Mouse (Mus musculus): ENCODE measurements at regions not wholly inside any gene's neighbourhood (a gene's known extent, or its start where the extent isn't known, plus 50 kb on each side); places are given as distances from the start of the nearest gene placed in this dataset.

DNA sequence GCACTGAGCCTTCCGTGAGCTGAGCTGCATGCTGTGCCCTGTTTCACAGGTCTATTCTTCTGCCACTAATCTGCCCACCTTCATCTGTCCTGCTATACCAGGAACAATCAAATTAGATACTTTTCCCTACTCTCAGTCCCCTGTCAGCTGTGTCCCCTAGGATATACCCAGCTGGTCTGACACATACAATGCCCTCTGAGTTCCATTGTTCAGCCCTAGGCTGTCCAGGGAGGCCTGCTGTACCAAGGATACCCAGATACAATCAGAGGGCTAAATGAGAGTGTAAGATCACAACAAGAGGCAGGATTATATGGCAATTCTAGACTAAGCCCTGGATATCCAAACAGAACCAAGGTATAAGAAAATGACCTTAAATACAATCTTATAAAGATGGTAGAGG is 487.6 kb upstream of the Dab2 start:
- H3K27ac ChIP-seq (ENCODE audit: insufficient read depth, low read depth): no peak overlapping the region
- no peaks in the 10 kb centered on the region for H3K79me2 ChIP-seq (replicated peaks; ENCODE audit: control insufficient read depth, extremely low read depth, insufficient read depth, poor library complexity, severe bottlenecking)
- no peak for DNase-seq (ENCODE audit: extremely low read depth)
- H3K27me3 ChIP-seq (replicated peaks): no peaks in the 10 kb centered on the region
- dilution Hi-C loops (cut with MboI; ENCODE audit: extremely low pct_ligation_motif_present, extremely low pct_unique_long_range_greater_than_20kb, low sequenced_read_pairs): no loop called here
- no peaks in the 10 kb centered on the region for H3K36me3 ChIP-seq (replicated peaks in 1 of 2; ENCODE audit: control insufficient read depth in 1 of 2, insufficient read depth in 1 of 2, low read length in 1 of 2)
- H3K9ac ChIP-seq (ENCODE audit: insufficient read depth, low read depth): no peak overlapping the region
- no peak overlapping the region for H3K4me3 ChIP-seq (replicated peaks in 1 of 3; ENCODE audit: low read depth in 2 of 3, low read length in 2 of 3, poor library complexity in 1 of 3)
- no peaks in the 10 kb centered on the region for H3K9me3 ChIP-seq (replicated peaks; ENCODE audit: low read length)
- TF ChIP-seq MAX (IDR thresholded peaks at IDR 0.05; ENCODE audit: low read length) (no peak), PAX5 (IDR thresholded peaks at IDR 0.05; ENCODE audit: low read length) (no peak), MAZ (IDR thresholded peaks at IDR 0.05; ENCODE audit: low read depth, low read length) (no peak), ZKSCAN1 (IDR thresholded peaks at IDR 0.05; ENCODE audit: borderline replicate concordance, low read depth, low read length) (no peak), ETS1 (conservative IDR thresholded peaks at IDR 0.05; ENCODE audit: low read depth, low read length) (no peak), ELF1 (IDR thresholded peaks at IDR 0.05; ENCODE audit: low read depth, low read length) (no peak), UBTF (IDR thresholded peaks at IDR 0.05; ENCODE audit: low read depth, low read length) (no peak), MYC (IDR thresholded peaks at IDR 0.05; ENCODE audit: low read depth, low read length) (no peak), TBP (conservative IDR thresholded peaks at IDR 0.05; ENCODE audit: low read depth, low read length) (no peak)
- no peak overlapping the region for H3K4me2 ChIP-seq (ENCODE audit: insufficient read depth, low read depth, poor library complexity, severe bottlenecking)
- in situ Hi-C loops (cut with MboI; ENCODE audit: low pct_ligation_motif_present, low pct_unique_long_range_greater_than_20kb, low sequenced_read_pairs): no loop called here
- H3K4me1 ChIP-seq (ENCODE audit: control insufficient read depth in 1 of 2, insufficient read depth in 2 of 2): no peaks in the 10 kb centered on the region

DNA sequence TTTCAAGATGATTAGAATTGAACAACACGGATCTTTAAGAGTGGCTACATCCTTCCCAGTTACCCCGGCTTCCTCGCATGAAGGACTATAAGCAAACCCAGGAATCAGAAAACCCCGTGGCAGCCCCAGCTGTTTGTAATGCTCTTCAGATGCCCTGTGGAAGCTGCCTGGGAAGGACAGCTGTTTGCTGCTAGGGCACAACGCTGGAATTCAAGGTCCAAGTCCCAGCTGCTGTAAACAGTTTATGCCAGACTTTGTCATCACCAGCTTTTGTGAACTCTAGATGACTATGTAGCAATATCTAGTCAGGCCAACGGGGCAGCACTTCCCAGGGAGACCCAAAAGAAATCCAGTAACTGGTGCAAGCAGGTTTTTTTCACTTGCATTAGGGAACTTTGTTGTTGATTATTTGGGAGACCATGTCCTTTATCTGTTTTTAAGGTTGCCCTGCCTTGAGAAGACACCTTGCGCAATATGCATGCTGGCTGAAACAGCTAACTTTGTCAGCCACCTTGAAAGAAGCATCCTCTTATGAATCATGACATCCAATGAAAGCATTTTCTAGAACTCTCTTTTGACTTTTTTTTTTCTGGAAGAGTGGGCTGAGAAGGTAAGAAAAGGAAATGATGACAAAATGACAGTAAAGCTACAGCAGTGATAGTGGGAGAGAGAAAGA is 481.5 kb upstream of the Dab2 start:
- Histone ChIP-seq H3K4me3 (replicated peaks in 1 of 3; ENCODE audit: low read depth in 2 of 3, low read length in 2 of 3, poor library complexity in 1 of 3) (no peak overlapping the region), H3K27ac (ENCODE audit: insufficient read depth, low read depth) (no peak overlapping the region), H3K9ac (ENCODE audit: insufficient read depth, low read depth) (no peak overlapping the region), H3K27me3 (replicated peaks) (no peaks in the 10 kb centered on the region), H3K36me3 (replicated peaks in 1 of 2; ENCODE audit: control insufficient read depth in 1 of 2, insufficient read depth in 1 of 2, low read length in 1 of 2) (no peaks in the 10 kb centered on the region), H3K4me2 (ENCODE audit: insufficient read depth, low read depth, poor library complexity, severe bottlenecking) (no peak overlapping the region), H3K9me3 (replicated peaks; ENCODE audit: low read length) (no peaks in the 10 kb centered on the region), H3K4me1 (ENCODE audit: control insufficient read depth in 1 of 2, insufficient read depth in 2 of 2) (no peaks in the 10 kb centered on the region), H3K79me2 (replicated peaks; ENCODE audit: control insufficient read depth, extremely low read depth, insufficient read depth, poor library complexity, severe bottlenecking) (no peaks in the 10 kb centered on the region)
- in situ Hi-C loops (cut with MboI; ENCODE audit: low pct_ligation_motif_present, low pct_unique_long_range_greater_than_20kb, low sequenced_read_pairs) (no loop called here), dilution Hi-C loops (cut with MboI; ENCODE audit: extremely low pct_ligation_motif_present, extremely low pct_unique_long_range_greater_than_20kb, low sequenced_read_pairs) (no loop called here)
- TF ChIP-seq IRF4 (IDR thresholded peaks at IDR 0.05; ENCODE audit: low read depth, low read length): no peak
- no peak for TF ChIP-seq GABPA (IDR thresholded peaks at IDR 0.05; ENCODE audit: insufficient replicate concordance, low read depth, low read length)
- no peak for TF ChIP-seq RAD21 (IDR thresholded peaks at IDR 0.05; ENCODE audit: low read depth, low read length)
- TF ChIP-seq TCF12 (IDR thresholded peaks at IDR 0.05; ENCODE audit: low read depth, low read length): no peak
- no peak for TF ChIP-seq PAX5 (IDR thresholded peaks at IDR 0.05; ENCODE audit: low read length)
- DNase-seq (ENCODE audit: extremely low read depth): no peak

GRCm38 (mm10) chr15:5839963-5840362 is 459.6 kb upstream of the Dab2 start:
- no peak for DNase-seq (ENCODE audit: extremely low read depth)
- Histone ChIP-seq H3K9ac (ENCODE audit: insufficient read depth, low read depth) (no peak overlapping the region), H3K9me3 (replicated peaks; ENCODE audit: low read length) (no peaks in the 10 kb centered on the region), H3K4me2 (ENCODE audit: insufficient read depth, low read depth, poor library complexity, severe bottlenecking) (no peak overlapping the region), H3K4me3 (replicated peaks in 1 of 3; ENCODE audit: low read depth in 2 of 3, low read length in 2 of 3, poor library complexity in 1 of 3) (no peak overlapping the region), H3K36me3 (replicated peaks in 1 of 2; ENCODE audit: control insufficient read depth in 1 of 2, insufficient read depth in 1 of 2, low read length in 1 of 2) (peaks cover 0 to 2% of the 10 kb centered on the region in 2 experiments), H3K79me2 (replicated peaks; ENCODE audit: control insufficient read depth, extremely low read depth, insufficient read depth, poor library complexity, severe bottlenecking) (no peaks in the 10 kb centered on the region), H3K27me3 (replicated peaks) (no peaks in the 10 kb centered on the region), H3K27ac (ENCODE audit: insufficient read depth, low read depth) (no peak overlapping the region), H3K4me1 (ENCODE audit: control insufficient read depth in 1 of 2, insufficient read depth in 2 of 2) (peaks cover 2 to 3% of the 10 kb centered on the region in 2 experiments; a peak in 1 of 4 replicates)
- dilution Hi-C loops (cut with MboI; ENCODE audit: extremely low pct_ligation_motif_present, extremely low pct_unique_long_range_greater_than_20kb, low sequenced_read_pairs): no loop called here
- TF ChIP-seq IRF4 (IDR thresholded peaks at IDR 0.05; ENCODE audit: low read depth, low read length) (no peak), RCOR1 (conservative IDR thresholded peaks at IDR 0.05; ENCODE audit: low read depth, low read length) (no peak), USF2 (conservative IDR thresholded peaks at IDR 0.05; ENCODE audit: low read depth, low read length) (no peak), TCF12 (IDR thresholded peaks at IDR 0.05; ENCODE audit: low read depth, low read length) (no peak), MYC (IDR thresholded peaks at IDR 0.05; ENCODE audit: low read depth, low read length) (no peak), USF1 (IDR thresholded peaks at IDR 0.05; ENCODE audit: low read depth, low read length) (no peak), JUND (conservative IDR thresholded peaks at IDR 0.05; ENCODE audit: low read depth, low read length) (no peak), CTCF (conservative IDR thresholded peaks at IDR 0.05 in 1 of 2, IDR thresholded peaks at IDR 0.05 in 1 of 2; ENCODE audit: low read depth in 2 of 2, low read length in 2 of 2) (no peak), JUN (IDR thresholded peaks at IDR 0.05; ENCODE audit: insufficient read depth, low read depth, low read length) (no peak), SIN3A (IDR thresholded peaks at IDR 0.05; ENCODE audit: low read length) (no peak), NRF1 (IDR thresholded peaks at IDR 0.05; ENCODE audit: low read depth, low read length) (no peak)
- in situ Hi-C loops (cut with MboI; ENCODE audit: low pct_ligation_motif_present, low pct_unique_long_range_greater_than_20kb, low sequenced_read_pairs): no loop called here
